Mouse (Mus musculus) hindbrain, embryonic 10.5 days (tissue): ENCODE results near the gene Gm11238. TPM values are rescaled to one million over a fixed set of nuclear protein-coding genes. Genes with fewer than 3 reads are reported as not detected.
"Not testable (repeated sequence)": the region's sequence is repeated elsewhere in the genome, so short reads cannot be mapped to it uniquely, and the experiment has no call there.

Experiments
- DNase-seq: peaks from one replicate; pipeline ENCODE4 v3.0.0-alpha.2; 2017; ENCODE audit warnings: low spot score
- H3K27ac ChIP-seq: fragments of 300-500 bp; sonication (generic); 2 replicates; pipeline ENCODE4 v1.5.1; 2016; ENCODE audit warnings: mild to moderate bottlenecking, moderate library complexity
- H3K27me3 ChIP-seq: fragments of 300-500 bp; sonication (generic); 2 replicates; pipeline ENCODE4 v1.6.1; 2016; ENCODE audit warnings: mild to moderate bottlenecking; ENCODE audit not compliant: poor library complexity, insufficient read depth, severe bottlenecking
- H3K36me3 ChIP-seq: fragments of 300-500 bp; sonication (generic); 2 replicates; pipeline ENCODE4 v1.6.1; 2016; ENCODE audit warnings: mild to moderate bottlenecking, moderate library complexity
- H3K4me1 ChIP-seq: fragments of 300-500 bp; sonication (generic); replicated peaks from 2 replicates; pipeline ENCODE4 v1.6.1; 2016; ENCODE audit warnings: mild to moderate bottlenecking
- H3K4me3 ChIP-seq: fragments of 300-500 bp; sonication (generic); 2 replicates; pipeline ENCODE4 v1.5.1; 2016; ENCODE audit warnings: mild to moderate bottlenecking, moderate library complexity
- H3K9me3 ChIP-seq: fragments of 300-500 bp; sonication (generic); 2 replicates; pipeline ENCODE4 v1.6.1; 2016; ENCODE audit warnings: mild to moderate bottlenecking, moderate library complexity
- WGBS: fragments of 180-500 bp; shearing (Covaris S2); methylation state at CpG from one replicate; pipeline ENCODE4 v1.1.7; 2016; 5-methylcytosine and 5-hydroxymethylcytosine counted together
- polyA plus RNA-seq: library from polyadenylated mRNA; unstranded; fragments of >200 nt; fragmentation: Nextera tagmentation; extraction: Ambion mirVana; gene quantifications from 2 replicates; pipeline ENCODE4 v1.2.1, GENCODE M21; 2016

Gm11238 gene
- not detected in 2 replicates for polyA plus RNA-seq

DNA sequence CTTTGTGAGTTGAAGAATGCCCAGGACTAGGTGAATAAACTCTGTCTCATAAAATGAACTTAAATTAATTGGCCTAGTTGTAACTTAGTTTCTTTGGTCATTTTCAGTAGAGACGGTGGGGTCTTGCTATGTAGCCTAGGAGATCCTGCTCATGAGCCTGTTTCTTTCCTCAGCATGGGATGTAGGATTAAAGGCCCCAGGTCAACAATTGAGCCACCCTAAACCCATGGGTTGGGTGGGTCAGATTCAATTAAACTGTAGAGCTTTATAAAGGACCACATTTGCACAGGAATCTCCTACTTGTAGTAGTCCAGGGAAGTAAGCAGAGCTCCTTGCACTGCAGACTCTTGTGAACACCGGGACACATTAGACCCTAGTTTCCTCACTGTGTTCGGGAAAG lies at the start of gene Gm11238:
Gene Gm11238 (plus strand): TSS at position 301 of the 400 bp plus-strand sequence.
- not testable (repeated sequence) for H3K4me1 ChIP-seq, H3K27ac ChIP-seq, H3K36me3 ChIP-seq, H3K27me3 ChIP-seq, H3K9me3 ChIP-seq, H3K4me3 ChIP-seq, DNase-seq
- WGBS: no CpG with 5 or more reads among the region's 3 CpGs

DNA sequence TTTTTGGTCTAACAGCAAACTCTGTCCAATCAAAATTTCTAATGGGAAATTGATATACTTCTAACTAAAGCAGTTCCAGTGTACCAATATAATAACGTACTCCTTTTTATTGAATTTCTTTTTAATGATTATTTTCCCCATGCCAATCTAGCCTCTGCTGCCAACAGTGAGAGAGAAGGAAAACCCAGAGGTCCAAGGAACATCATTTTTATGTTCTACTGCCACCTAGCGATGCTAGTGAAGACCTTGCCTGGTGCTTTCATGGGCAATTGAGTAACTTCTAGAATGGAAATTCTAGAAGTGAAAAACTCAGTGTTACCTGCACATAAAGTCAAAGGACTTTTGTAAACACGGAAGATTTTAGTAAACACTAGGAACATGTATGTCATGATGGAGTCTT lies 8.4 kb upstream of the Gm11238 start:
- H3K27me3 ChIP-seq: no peaks in the 10 kb centered on the region
- no peak overlapping the region for H3K27ac ChIP-seq
- no peak for DNase-seq
- H3K36me3 ChIP-seq: no peaks in the 10 kb centered on the region
- no peak overlapping the region for H3K4me3 ChIP-seq
- H3K9me3 ChIP-seq: no peaks in the 10 kb centered on the region
- H3K4me1 ChIP-seq: no peaks in the 10 kb centered on the region
- 10% methylated on average over 3 of the region's 3 CpGs for WGBS

DNA sequence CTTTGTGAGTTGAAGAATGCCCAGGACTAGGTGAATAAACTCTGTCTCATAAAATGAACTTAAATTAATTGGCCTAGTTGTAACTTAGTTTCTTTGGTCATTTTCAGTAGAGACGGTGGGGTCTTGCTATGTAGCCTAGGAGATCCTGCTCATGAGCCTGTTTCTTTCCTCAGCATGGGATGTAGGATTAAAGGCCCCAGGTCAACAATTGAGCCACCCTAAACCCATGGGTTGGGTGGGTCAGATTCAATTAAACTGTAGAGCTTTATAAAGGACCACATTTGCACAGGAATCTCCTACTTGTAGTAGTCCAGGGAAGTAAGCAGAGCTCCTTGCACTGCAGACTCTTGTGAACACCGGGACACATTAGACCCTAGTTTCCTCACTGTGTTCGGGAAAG lies 15.0 kb downstream of the Gm11238 start, which contains the start of gene Gm11237:
Gene Gm11237 (plus strand): TSS at position 301 of the 400 bp plus-strand sequence.
- not testable (repeated sequence) for H3K4me3 ChIP-seq, DNase-seq, H3K36me3 ChIP-seq, H3K4me1 ChIP-seq, H3K9me3 ChIP-seq, H3K27ac ChIP-seq, H3K27me3 ChIP-seq
- no CpG with 5 or more reads among the region's 3 CpGs for WGBS

DNA sequence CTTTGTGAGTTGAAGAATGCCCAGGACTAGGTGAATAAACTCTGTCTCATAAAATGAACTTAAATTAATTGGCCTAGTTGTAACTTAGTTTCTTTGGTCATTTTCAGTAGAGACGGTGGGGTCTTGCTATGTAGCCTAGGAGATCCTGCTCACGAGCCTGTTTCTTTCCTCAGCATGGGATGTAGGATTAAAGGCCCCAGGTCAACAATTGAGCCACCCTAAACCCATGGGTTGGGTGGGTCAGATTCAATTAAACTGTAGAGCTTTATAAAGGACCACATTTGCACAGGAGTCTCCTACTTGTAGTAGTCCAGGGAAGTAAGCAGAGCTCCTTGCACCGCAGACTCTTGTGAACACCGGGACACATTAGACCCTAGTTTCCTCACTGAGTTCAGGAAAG lies 30.1 kb downstream of the Gm11238 start, which contains the start of gene Gm11236:
Gene Gm11236 (plus strand): TSS at position 301 of the 400 bp plus-strand sequence.
- no CpG with 5 or more reads among the region's 4 CpGs for WGBS
- H3K9me3 ChIP-seq, H3K4me1 ChIP-seq, H3K36me3 ChIP-seq, H3K27me3 ChIP-seq, H3K27ac ChIP-seq, H3K4me3 ChIP-seq, DNase-seq: not testable (repeated sequence)

DNA sequence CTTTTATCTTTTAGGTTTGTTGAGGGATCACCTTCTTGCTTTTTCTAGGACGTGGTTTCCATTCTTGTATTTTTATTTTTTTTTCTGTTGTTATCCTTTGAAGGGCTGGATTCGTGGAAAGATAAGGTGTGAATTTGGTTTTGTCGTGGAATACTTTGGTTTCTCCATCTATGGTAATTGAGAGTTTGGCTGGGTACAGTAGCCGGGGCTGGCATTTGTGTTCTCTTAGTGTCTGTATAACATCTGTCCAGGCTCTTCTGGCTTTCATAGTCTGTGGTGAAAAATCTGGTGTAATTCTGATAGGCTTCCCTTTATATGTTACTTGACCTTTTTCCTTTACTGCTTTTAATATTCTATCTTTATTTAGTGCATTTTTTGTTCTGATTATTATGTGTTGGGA lies 54.2 kb downstream of the Gm11238 start:
- not testable (repeated sequence) for H3K36me3 ChIP-seq, H3K4me3 ChIP-seq, H3K9me3 ChIP-seq, DNase-seq, H3K27me3 ChIP-seq, H3K4me1 ChIP-seq, H3K27ac ChIP-seq
- 93% methylated on average over 4 of the region's 4 CpGs for WGBS

DNA sequence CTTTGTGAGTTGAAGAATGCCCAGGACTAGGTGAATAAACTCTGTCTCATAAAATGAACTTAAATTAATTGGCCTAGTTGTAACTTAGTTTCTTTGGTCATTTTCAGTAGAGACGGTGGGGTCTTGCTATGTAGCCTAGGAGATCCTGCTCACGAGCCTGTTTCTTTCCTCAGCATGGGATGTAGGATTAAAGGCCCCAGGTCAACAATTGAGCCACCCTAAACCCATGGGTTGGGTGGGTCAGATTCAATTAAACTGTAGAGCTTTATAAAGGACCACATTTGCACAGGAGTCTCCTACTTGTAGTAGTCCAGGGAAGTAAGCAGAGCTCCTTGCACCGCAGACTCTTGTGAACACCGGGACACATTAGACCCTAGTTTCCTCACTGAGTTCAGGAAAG lies 60.4 kb downstream of the Gm11238 start, which contains the start of gene Gm11239:
Gene Gm11239 (plus strand): TSS at position 301 of the 400 bp plus-strand sequence.
- WGBS: no CpG with 5 or more reads among the region's 4 CpGs
- not testable (repeated sequence) for DNase-seq, H3K9me3 ChIP-seq, H3K27ac ChIP-seq, H3K36me3 ChIP-seq, H3K27me3 ChIP-seq, H3K4me3 ChIP-seq, H3K4me1 ChIP-seq

DNA sequence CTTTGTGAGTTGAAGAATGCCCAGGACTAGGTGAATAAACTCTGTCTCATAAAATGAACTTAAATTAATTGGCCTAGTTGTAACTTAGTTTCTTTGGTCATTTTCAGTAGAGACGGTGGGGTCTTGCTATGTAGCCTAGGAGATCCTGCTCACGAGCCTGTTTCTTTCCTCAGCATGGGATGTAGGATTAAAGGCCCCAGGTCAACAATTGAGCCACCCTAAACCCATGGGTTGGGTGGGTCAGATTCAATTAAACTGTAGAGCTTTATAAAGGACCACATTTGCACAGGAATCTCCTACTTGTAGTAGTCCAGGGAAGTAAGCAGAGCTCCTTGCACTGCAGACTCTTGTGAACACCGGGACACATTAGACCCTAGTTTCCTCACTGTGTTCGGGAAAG lies 75.5 kb downstream of the Gm11238 start, which contains the start of gene Gm428:
Gene Gm428 (plus strand): TSS at position 301 of the 400 bp plus-strand sequence.
- not testable (repeated sequence) for H3K27me3 ChIP-seq

More for the DNA sequence above, 75.5 kb downstream of the Gm11238 start, which contains the start of gene Gm428:
- H3K4me3 ChIP-seq, H3K36me3 ChIP-seq, DNase-seq, H3K27ac ChIP-seq, H3K4me1 ChIP-seq, H3K9me3 ChIP-seq: not testable (repeated sequence)
- 91% methylated on average over 2 of the region's 4 CpGs for WGBS

Other genes with a start within 250 kb of the Gm11238 start
- gene Gm11487, start 202.8 kb upstream of the Gm11238 start, polyA plus RNA-seq: not detected in 2 replicates
- not detected in 2 replicates for gene Gm11237, start 15.1 kb downstream of the Gm11238 start, polyA plus RNA-seq
- gene Gm11236, start 30.2 kb downstream of the Gm11238 start, polyA plus RNA-seq: not detected in 2 replicates
- gene Gm11239, start 60.5 kb downstream of the Gm11238 start, polyA plus RNA-seq: not detected in 2 replicates
- gene Gm428, start 75.6 kb downstream of the Gm11238 start, polyA plus RNA-seq: not detected in 2 replicates
- 1.0 and 1.7 TPM in 2 replicates for gene Rasef, start 183.1 kb downstream of the Gm11238 start, polyA plus RNA-seq